Mouse (Mus musculus) gastrocnemius, adult 8-10 months (tissue): ENCODE measurements around the gene Scn1b. TPM values are rescaled to one million over a fixed set of nuclear protein-coding genes. Genes with fewer than 3 reads are reported as not detected.

Experiments used
- DNase-seq, 2 experiments: peaks; one replicate each; pipeline ENCODE4 v3.0.0; 2022; ENCODE audit warnings: low spot score in 2 of 2
- total RNA-seq, 4 experiments: library from RNA; stranded (reverse); gene quantifications; 2 replicates each; pipeline ENCODE4 v1.2.4; 2022

The Scn1b gene
- total RNA-seq, 4 experiments from 2014 or later = 780 to 1,106 (median 929) TPM

- no peak for DNase-seq
Measured at GRCm38 (mm10) chr7:31088206-31088605, 38.6 kb downstream of the Scn1b start.

- DNase-seq = no peak
Measured at GRCm38 (mm10) chr7:31087262-31087661, 39.5 kb downstream of the Scn1b start.

GRCm38 (mm10) chr7:31086175-31086755, 40.5 kb downstream of the Scn1b start:
- DNase-seq = no peak

- DNase-seq = no peak
Measured at GRCm38 (mm10) chr7:31085171-31085570, 41.6 kb downstream of the Scn1b start.

GRCm38 (mm10) chr7:31084140-31084539, 42.7 kb downstream of the Scn1b start:
- DNase-seq = no peak

- peak; percentile 80 to 83 for DNase-seq
Measured at GRCm38 (mm10) chr7:31082831-31083588, 43.8 kb downstream of the Scn1b start.

- no peak for DNase-seq
Measured at GRCm38 (mm10) chr7:31082106-31082505, 44.7 kb downstream of the Scn1b start.

- no peak for DNase-seq
Measured at GRCm38 (mm10) chr7:31081106-31081505, 45.7 kb downstream of the Scn1b start.

GRCm38 (mm10) chr7:31080611-31081010, 46.2 kb downstream of the Scn1b start:
- no peak for DNase-seq

GRCm38 (mm10) chr7:31079670-31080069, 47.1 kb downstream of the Scn1b start:
- no peak for DNase-seq

GRCm38 (mm10) chr7:31077885-31078445, 48.8 kb downstream of the Scn1b start:
- no peak for DNase-seq

- no peak for DNase-seq
Measured at GRCm38 (mm10) chr7:31077470-31077869, 49.3 kb downstream of the Scn1b start.

- DNase-seq = no peak
Measured at GRCm38 (mm10) chr7:31076492-31076891, 50.3 kb downstream of the Scn1b start, which contains the start of gene Fxyd3. Gene Fxyd3 (minus strand): TSS chr7:31076704.

GRCm38 (mm10) chr7:31074713-31075069, 52.1 kb downstream of the Scn1b start:
- no peak for DNase-seq

GRCm38 (mm10) chr7:31074061-31074712, 52.6 kb downstream of the Scn1b start:
- DNase-seq = no peak

- no peak for DNase-seq
Measured at GRCm38 (mm10) chr7:31073546-31073945, 53.3 kb downstream of the Scn1b start.

GRCm38 (mm10) chr7:31072326-31072725, 54.5 kb downstream of the Scn1b start:
- DNase-seq = no peak

GRCm38 (mm10) chr7:31070324-31070723, 56.5 kb downstream of the Scn1b start:
- no peak for DNase-seq

- no peak for DNase-seq
Measured at GRCm38 (mm10) chr7:31069491-31069890, 57.3 kb downstream of the Scn1b start.

- no peak for DNase-seq
Measured at GRCm38 (mm10) chr7:31067836-31068235, 59.0 kb downstream of the Scn1b start.
